Mouse (Mus musculus): ENCODE measurements at regions not wholly inside any gene's neighbourhood (a gene's known extent, or its start where the extent isn't known, plus 50 kb on each side); places are given as distances from the start of the nearest gene placed in this dataset.

GRCm38 (mm10) chr17:9723484-9723883 is 54.0 kb upstream of the Pabpc6 start:
- no peak for DNase-seq (ENCODE audit: low read depth, low spot score)

GRCm38 (mm10) chr17:9722709-9723108 is 53.2 kb upstream of the Pabpc6 start:
- no peaks in the 10 kb centered on the region for H3K79me2 ChIP-seq (ENCODE audit: control insufficient read depth, insufficient read depth, low read length, poor library complexity)
- no peaks in the 10 kb centered on the region for H3K27me3 ChIP-seq (ENCODE audit: control insufficient read depth in 1 of 2, insufficient read depth in 2 of 2, low read length in 2 of 2)
- H3K4me3 ChIP-seq (ENCODE audit: control insufficient read depth in 1 of 2, insufficient read depth in 1 of 2, low read depth in 2 of 2, low read length in 2 of 2): no peak overlapping the region
- TF ChIP-seq MYC (IDR thresholded peaks at IDR 0.05; ENCODE audit: low read depth, low read length) (no peak), MYB (IDR thresholded peaks at IDR 0.05; ENCODE audit: low read depth, low read length) (no peak), CHD2 (IDR thresholded peaks at IDR 0.05; ENCODE audit: low read length) (no peak), ZNF384 (IDR thresholded peaks at IDR 0.05; ENCODE audit: low read depth, low read length) (no peak), MAZ (IDR thresholded peaks at IDR 0.05; ENCODE audit: low read depth, low read length) (no peak)
- no peaks in the 10 kb centered on the region for H3K9me3 ChIP-seq (replicated peaks; ENCODE audit: insufficient read depth, low read length)
- no peaks in the 10 kb centered on the region for H3K4me1 ChIP-seq (ENCODE audit: control insufficient read depth in 1 of 2, insufficient read depth in 2 of 2, low read length in 2 of 2)
- H3K27ac ChIP-seq (ENCODE audit: control insufficient read depth, low read depth, low read length): no peak overlapping the region
- H3K9ac ChIP-seq (ENCODE audit: control insufficient read depth, low read depth, low read length, poor library complexity, severe bottlenecking): no peak overlapping the region
- DNase-seq (ENCODE audit: low read depth, low spot score): no peak
- H3K36me3 ChIP-seq (ENCODE audit: control insufficient read depth in 1 of 2, insufficient read depth in 2 of 2, low read length in 2 of 2): no peaks in the 10 kb centered on the region

More at GRCm38 (mm10) chr17:9723484-9723883, 54.0 kb upstream of the Pabpc6 start:
- no peak for TF ChIP-seq NRF1 (IDR thresholded peaks at IDR 0.05; ENCODE audit: insufficient read depth, low read depth, low read length, poor library complexity, severe bottlenecking)
- no peak for TF ChIP-seq SIN3A (IDR thresholded peaks at IDR 0.05; ENCODE audit: low read length)
- no peak for TF ChIP-seq NELFE (IDR thresholded peaks at IDR 0.05; ENCODE audit: low read depth, low read length)
- TF ChIP-seq MEF2A (IDR thresholded peaks at IDR 0.05; ENCODE audit: extremely low read depth, insufficient replicate concordance, low read depth, low read length, poor library complexity, severe bottlenecking): no peak
- TF ChIP-seq POLR2AphosphoS2 (IDR thresholded peaks at IDR 0.05; ENCODE audit: low read length): no peak
- no peak for TF ChIP-seq E2F4 (IDR thresholded peaks at IDR 0.05; ENCODE audit: borderline replicate concordance, low read depth, low read length)
- TF ChIP-seq CHD2 (IDR thresholded peaks at IDR 0.05; ENCODE audit: low read length): no peak
- TF ChIP-seq MXI1 (IDR thresholded peaks at IDR 0.05; ENCODE audit: low read depth, low read length): no peak
- no peak for TF ChIP-seq ZKSCAN1 (IDR thresholded peaks at IDR 0.05; ENCODE audit: low read depth, low read length)
- no peak for TF ChIP-seq MAZ (IDR thresholded peaks at IDR 0.05; ENCODE audit: low read depth, low read length)
- no peak for TF ChIP-seq GABPA (IDR thresholded peaks at IDR 0.05; ENCODE audit: low read depth, low read length)
- no peak for TF ChIP-seq ETS1 (IDR thresholded peaks at IDR 0.05; ENCODE audit: low read depth, low read length)
- TF ChIP-seq MAX (IDR thresholded peaks at IDR 0.05; ENCODE audit: low read length): no peak
- H3K27ac ChIP-seq (ENCODE audit: control insufficient read depth, low read depth, low read length): no peak overlapping the region
- no peaks in the 10 kb centered on the region for H3K9me3 ChIP-seq (replicated peaks; ENCODE audit: insufficient read depth, low read length)
- H3K9ac ChIP-seq (ENCODE audit: control insufficient read depth, low read depth, low read length, poor library complexity, severe bottlenecking): no peak overlapping the region
- no peak overlapping the region for H3K4me3 ChIP-seq (ENCODE audit: control insufficient read depth in 1 of 2, insufficient read depth in 1 of 2, low read depth in 2 of 2, low read length in 2 of 2)
- H3K36me3 ChIP-seq (ENCODE audit: control insufficient read depth in 1 of 2, insufficient read depth in 2 of 2, low read length in 2 of 2): no peaks in the 10 kb centered on the region
- no peaks in the 10 kb centered on the region for H3K4me1 ChIP-seq (ENCODE audit: control insufficient read depth in 1 of 2, insufficient read depth in 2 of 2, low read length in 2 of 2)
- no peaks in the 10 kb centered on the region for H3K27me3 ChIP-seq (ENCODE audit: control insufficient read depth in 1 of 2, insufficient read depth in 2 of 2, low read length in 2 of 2)
- no peaks in the 10 kb centered on the region for H3K79me2 ChIP-seq (ENCODE audit: control insufficient read depth, insufficient read depth, low read length, poor library complexity)
